Mouse (Mus musculus): ENCODE results near the gene Map3k6. TPM values are rescaled to one million over a fixed set of nuclear protein-coding genes. Genes with fewer than 3 reads are reported as not detected.

Gene Map3k6
- 10 to 100 TPM; 17.2 to 36.7 TPM for total RNA-seq (2021)
- long read RNA-seq, experiment 1, full-length matches to known transcripts, result 13 of 28 reads
- long read RNA-seq, experiment 1, partial matches to known transcripts, result 14 of 28 reads
- long read RNA-seq, experiment 1, other reads (novel, unspliced or antisense), result 1 of 28 reads
- long read RNA-seq, experiment 2, full-length matches to known transcripts, result 7 of 14 reads
- long read RNA-seq, experiment 2, partial matches to known transcripts, result 4 of 14 reads
- long read RNA-seq, experiment 2, other reads (novel, unspliced or antisense), result 3 of 14 reads

GRCm38 (mm10) chr4:133240490-133240921 lies at the start of gene Map3k6:
TSS of gene Map3k6 (plus strand) at chr4:133240818.
- peak; percentile 90 for DNase-seq

GRCm38 (mm10) chr4:133194482-133194881 lies 46.1 kb upstream of the Map3k6 start:
- DNase-seq, result no peak

- DNase-seq, result no peak
Observed at GRCm38 (mm10) chr4:133195014-133195413, 45.6 kb upstream of the Map3k6 start.

- DNase-seq, result no peak
Observed at GRCm38 (mm10) chr4:133196136-133196535, 44.5 kb upstream of the Map3k6 start.

GRCm38 (mm10) chr4:133196852-133197251 lies 43.8 kb upstream of the Map3k6 start:
- DNase-seq, result no peak

GRCm38 (mm10) chr4:133197355-133197754 lies 43.3 kb upstream of the Map3k6 start:
- no peak for DNase-seq

- peak; percentile 58 for DNase-seq
Observed at GRCm38 (mm10) chr4:133197801-133198286, 42.8 kb upstream of the Map3k6 start.

GRCm38 (mm10) chr4:133198337-133199180 lies 42.1 kb upstream of the Map3k6 start:
- peak; percentile 49 for DNase-seq

- no peak for DNase-seq
Observed at GRCm38 (mm10) chr4:133199743-133200142, 40.9 kb upstream of the Map3k6 start.

- peak; percentile 68 for DNase-seq
Observed at GRCm38 (mm10) chr4:133200343-133200742, 40.3 kb upstream of the Map3k6 start.

GRCm38 (mm10) chr4:133201006-133201771 lies 39.4 kb upstream of the Map3k6 start:
- peak; percentile 86 for DNase-seq

- no peak for DNase-seq
Observed at GRCm38 (mm10) chr4:133202254-133202653, 38.4 kb upstream of the Map3k6 start.

GRCm38 (mm10) chr4:133203591-133203990 lies 37.0 kb upstream of the Map3k6 start:
- no peak for DNase-seq

- DNase-seq, result no peak
Observed at GRCm38 (mm10) chr4:133204379-133204778, 36.2 kb upstream of the Map3k6 start.

GRCm38 (mm10) chr4:133209366-133209765 lies 31.3 kb upstream of the Map3k6 start:
- peak; percentile 67 for DNase-seq

- no peak for DNase-seq
Observed at GRCm38 (mm10) chr4:133210023-133210787, 30.4 kb upstream of the Map3k6 start.

- DNase-seq, result no peak
Observed at GRCm38 (mm10) chr4:133210788-133211390, 29.7 kb upstream of the Map3k6 start.

- DNase-seq, result peak; percentile 25
Observed at GRCm38 (mm10) chr4:133211751-133212561, 28.7 kb upstream of the Map3k6 start, which contains the start of the genes Cd164l2 and Gpr3. TSS of gene Cd164l2 (plus strand) at chr4:133212131. TSS of gene Gpr3 (minus strand) at chr4:133212536.

GRCm38 (mm10) chr4:133212562-133213267 lies 27.9 kb upstream of the Map3k6 start:
- DNase-seq, result peak; percentile 87

GRCm38 (mm10) chr4:133213268-133213590 lies 27.4 kb upstream of the Map3k6 start:
- no peak for DNase-seq

Data from adrenal gland, postnatal 10 days (tissue).